Mouse (Mus musculus): Measurements from ENCODE around the gene Tmem132c. TPM values are rescaled to one million over a fixed set of nuclear protein-coding genes. Genes with fewer than 3 reads are reported as not detected.

Tmem132c gene
- polyA plus RNA-seq, 1 experiment: not detected

DNA sequence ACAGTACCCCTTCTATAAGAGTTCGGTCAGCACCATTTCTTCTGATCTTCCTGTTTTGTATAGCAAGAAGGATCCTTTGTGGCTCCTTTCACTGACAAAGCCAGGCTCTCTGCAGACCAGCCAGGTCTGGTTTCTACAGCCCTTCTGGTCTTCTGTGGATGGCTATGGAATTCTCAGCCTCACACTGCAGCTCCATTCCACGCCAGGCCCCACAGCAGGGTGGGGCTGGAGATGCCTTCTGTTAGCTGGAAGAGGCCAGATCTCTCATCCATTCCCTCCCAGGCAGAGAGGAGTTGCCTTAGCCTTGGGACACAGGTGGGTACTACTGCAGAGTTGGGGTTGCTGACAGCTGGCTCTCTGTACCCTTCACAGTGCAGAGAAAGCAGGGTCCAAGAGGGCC is 72.0 kb downstream of the Tmem132c start:
- 96% methylated on average over 2 of the region's 2 CpGs for WGBS
- Histone ChIP-seq H3K27ac (ENCODE audit: insufficient read depth, low read depth, low read length) (no peak overlapping the region), H3K4me3 (ENCODE audit: insufficient read depth, low read depth, low read length) (no peak overlapping the region), H3K4me1 (ENCODE audit: control insufficient read depth, insufficient read depth, low read length) (no peaks in the 10 kb centered on the region)
- TF ChIP-seq CTCF (IDR thresholded peaks at IDR 0.05; ENCODE audit: insufficient read depth, low read depth, low read length): no peak
- TF ChIP-seq POLR2A (IDR thresholded peaks at IDR 0.05; ENCODE audit: insufficient read depth, low read depth, low read length): no peak

DNA sequence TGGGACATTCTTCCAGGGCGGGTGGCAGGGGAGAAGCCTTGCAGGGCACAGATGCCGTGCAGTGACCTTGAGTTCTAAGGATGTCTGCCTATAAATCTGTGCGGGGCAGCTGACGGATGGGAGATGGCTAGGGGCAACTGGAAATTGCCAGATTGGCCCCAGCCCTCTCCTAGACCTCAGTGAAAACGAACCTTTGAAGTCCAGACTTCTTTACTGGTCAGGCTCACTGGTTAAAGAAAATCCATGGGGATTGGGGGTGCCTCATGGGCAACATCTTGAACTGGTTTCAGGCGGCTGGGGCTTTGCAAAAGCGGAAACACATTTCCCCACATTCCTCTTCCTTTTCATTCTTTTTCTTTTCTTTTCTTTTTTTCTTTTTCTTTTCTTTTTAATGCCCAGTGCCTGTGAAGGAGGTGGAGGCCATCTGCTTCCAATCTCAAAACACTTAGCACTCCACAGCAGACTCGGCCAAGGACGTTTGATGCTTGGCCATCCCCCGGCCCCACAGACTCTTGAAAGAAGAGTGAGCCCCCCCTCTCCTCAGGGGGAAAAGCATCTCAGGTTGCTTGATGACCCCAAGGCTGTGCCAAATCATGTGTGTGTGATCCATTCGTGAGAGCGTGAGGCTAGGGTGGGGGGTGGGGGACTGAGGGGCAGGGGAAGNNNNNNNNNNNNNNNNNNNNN is 77.6 kb downstream of the Tmem132c start:
- TF ChIP-seq POLR2A (IDR thresholded peaks at IDR 0.05; ENCODE audit: insufficient read depth, low read depth, low read length) (no peak), CTCF (IDR thresholded peaks at IDR 0.05; ENCODE audit: insufficient read depth, low read depth, low read length) (no peak)
- 72% methylated on average over 12 of the region's 12 CpGs for WGBS
- Histone ChIP-seq H3K4me1 (ENCODE audit: control insufficient read depth, insufficient read depth, low read length) (peaks cover 5% of the 10 kb centered on the region), H3K27ac (ENCODE audit: insufficient read depth, low read depth, low read length) (no peak overlapping the region), H3K4me3 (ENCODE audit: insufficient read depth, low read depth, low read length) (no peak overlapping the region)

DNA sequence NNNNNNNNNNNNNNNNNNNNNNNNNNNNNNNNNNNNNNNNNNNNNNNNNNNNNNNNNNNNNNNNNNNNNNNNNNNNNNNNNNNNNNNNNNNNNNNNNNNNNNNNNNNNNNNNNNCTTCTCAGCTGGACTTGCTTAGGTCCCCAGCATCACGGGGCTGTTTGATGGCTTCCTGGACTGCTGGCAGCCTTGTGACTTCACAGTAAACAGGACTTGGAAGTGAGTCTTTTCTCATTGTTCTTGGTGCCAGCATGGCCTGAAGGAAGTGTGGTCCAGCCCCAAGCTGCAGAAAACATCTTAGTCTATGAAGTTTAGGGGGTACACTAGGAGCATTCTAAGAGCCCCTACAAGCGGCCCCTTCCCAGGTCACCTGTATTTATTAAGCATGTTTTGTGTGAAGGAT is 83.0 kb downstream of the Tmem132c start:
- TF ChIP-seq POLR2A (IDR thresholded peaks at IDR 0.05; ENCODE audit: insufficient read depth, low read depth, low read length): no peak
- TF ChIP-seq CTCF (IDR thresholded peaks at IDR 0.05; ENCODE audit: insufficient read depth, low read depth, low read length): no peak
- Histone ChIP-seq H3K4me3 (ENCODE audit: insufficient read depth, low read depth, low read length) (no peak overlapping the region), H3K4me1 (ENCODE audit: control insufficient read depth, insufficient read depth, low read length) (peaks cover 9% of the 10 kb centered on the region), H3K27ac (ENCODE audit: insufficient read depth, low read depth, low read length) (no peak overlapping the region)
- WGBS: 63% methylated on average over 2 of the region's 2 CpGs

DNA sequence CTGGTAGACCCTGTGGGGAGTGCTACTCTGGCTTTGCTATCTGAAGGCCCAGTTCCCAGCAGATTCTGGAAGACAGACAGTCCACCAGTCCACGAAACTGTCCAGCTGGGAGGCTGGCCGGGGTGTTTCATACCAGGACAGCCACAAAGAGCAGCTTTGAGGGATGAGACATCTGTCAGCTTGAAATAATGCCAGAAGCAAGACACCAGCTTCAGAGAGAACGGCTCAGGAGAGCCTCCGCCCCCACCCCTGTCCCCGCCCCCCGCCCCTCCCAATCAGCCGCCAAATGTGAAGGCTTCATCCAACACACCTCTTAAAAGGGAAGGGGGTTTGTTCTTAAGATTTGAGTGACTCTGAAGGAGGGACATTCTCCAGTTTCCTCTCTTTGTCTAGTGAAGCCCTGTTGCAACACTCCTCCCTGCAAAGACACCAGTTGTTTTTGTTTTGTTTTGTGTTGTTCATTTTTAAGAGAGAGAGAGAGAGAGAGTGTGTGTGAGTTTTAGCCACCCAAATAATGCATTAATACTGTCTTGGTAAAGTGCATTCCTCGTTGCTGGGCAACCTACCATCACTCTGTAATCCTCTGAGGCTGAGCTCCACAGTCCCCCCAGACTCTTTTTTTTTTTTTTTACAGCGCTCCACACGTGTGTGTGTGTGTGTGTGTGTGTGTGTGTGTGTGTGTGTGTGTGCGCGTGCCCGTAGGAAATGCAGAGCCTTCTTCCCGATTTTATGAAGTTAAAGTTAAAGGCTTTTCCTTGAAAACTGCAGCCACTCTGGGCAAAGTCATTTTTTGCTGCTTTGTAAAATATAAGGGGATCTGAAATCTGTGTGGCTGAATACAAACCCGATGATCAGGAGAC is 94.7 kb downstream of the Tmem132c start:
- Histone ChIP-seq H3K4me1 (ENCODE audit: control insufficient read depth, insufficient read depth, low read length) (peaks cover 8% of the 10 kb centered on the region), H3K27ac (ENCODE audit: insufficient read depth, low read depth, low read length) (no peak overlapping the region), H3K4me3 (ENCODE audit: insufficient read depth, low read depth, low read length) (no peak overlapping the region)
- 6% methylated on average over 15 of the region's 15 CpGs for WGBS
- TF ChIP-seq CTCF (IDR thresholded peaks at IDR 0.05; ENCODE audit: insufficient read depth, low read depth, low read length) (no peak), POLR2A (IDR thresholded peaks at IDR 0.05; ENCODE audit: insufficient read depth, low read depth, low read length) (no peak)

DNA sequence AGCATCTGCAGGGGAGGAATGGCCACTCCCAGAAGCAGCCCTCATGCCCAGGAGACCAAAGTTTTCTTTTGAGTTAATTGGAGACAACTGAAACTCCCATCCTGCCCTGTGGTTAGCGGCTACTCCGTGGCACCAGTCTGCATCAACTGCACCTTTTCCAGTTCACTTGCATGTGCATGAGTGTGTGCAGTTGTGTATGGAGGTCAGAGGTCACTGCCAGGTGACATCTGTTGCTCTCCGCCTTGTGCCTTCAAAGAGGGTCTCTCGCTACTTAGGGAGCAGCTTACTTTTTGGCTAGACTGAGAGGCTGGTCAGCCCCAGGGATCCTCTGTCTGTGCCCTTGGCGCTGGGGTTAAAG is 95.3 kb downstream of the Tmem132c start:
- TF ChIP-seq POLR2A (IDR thresholded peaks at IDR 0.05; ENCODE audit: insufficient read depth, low read depth, low read length): no peak
- TF ChIP-seq CTCF (IDR thresholded peaks at IDR 0.05; ENCODE audit: insufficient read depth, low read depth, low read length): no peak

DNA sequence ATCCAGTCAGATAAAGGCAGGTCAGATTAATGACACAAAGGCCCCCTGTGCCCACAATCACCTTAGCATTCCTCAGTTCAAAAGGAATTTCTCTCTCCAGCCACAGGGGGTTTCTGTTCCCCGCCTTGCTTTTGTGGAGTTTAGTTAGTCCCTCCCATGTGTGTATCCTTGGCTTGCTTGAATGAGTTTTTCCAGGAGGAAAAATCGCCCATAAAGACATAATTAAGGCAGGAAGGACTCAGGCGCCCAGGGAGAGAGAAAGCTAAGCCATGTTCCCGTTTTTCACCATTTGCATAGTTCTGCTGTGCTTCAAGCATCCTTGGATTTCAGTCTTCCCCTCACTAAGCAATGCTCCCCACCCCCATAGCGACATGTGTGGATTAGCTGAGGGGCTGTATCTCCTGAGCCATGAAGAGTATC is 97.4 kb downstream of the Tmem132c start:
- 52% methylated on average over 5 of the region's 5 CpGs for WGBS
- peaks cover 8% of the 10 kb centered on the region for H3K4me1 ChIP-seq (ENCODE audit: control insufficient read depth, insufficient read depth, low read length)
- H3K27ac ChIP-seq (ENCODE audit: insufficient read depth, low read depth, low read length): no peak overlapping the region
- H3K4me3 ChIP-seq (ENCODE audit: insufficient read depth, low read depth, low read length): no peak overlapping the region
- TF ChIP-seq CTCF (IDR thresholded peaks at IDR 0.05; ENCODE audit: insufficient read depth, low read depth, low read length) (no peak), POLR2A (IDR thresholded peaks at IDR 0.05; ENCODE audit: insufficient read depth, low read depth, low read length) (no peak)

More for the DNA sequence above, 95.3 kb downstream of the Tmem132c start:
- Histone ChIP-seq H3K4me3 (ENCODE audit: insufficient read depth, low read depth, low read length) (no peak overlapping the region), H3K4me1 (ENCODE audit: control insufficient read depth, insufficient read depth, low read length) (peaks cover 8% of the 10 kb centered on the region), H3K27ac (ENCODE audit: insufficient read depth, low read depth, low read length) (no peak overlapping the region)
- 36% methylated on average over 5 of the region's 5 CpGs for WGBS

DNA sequence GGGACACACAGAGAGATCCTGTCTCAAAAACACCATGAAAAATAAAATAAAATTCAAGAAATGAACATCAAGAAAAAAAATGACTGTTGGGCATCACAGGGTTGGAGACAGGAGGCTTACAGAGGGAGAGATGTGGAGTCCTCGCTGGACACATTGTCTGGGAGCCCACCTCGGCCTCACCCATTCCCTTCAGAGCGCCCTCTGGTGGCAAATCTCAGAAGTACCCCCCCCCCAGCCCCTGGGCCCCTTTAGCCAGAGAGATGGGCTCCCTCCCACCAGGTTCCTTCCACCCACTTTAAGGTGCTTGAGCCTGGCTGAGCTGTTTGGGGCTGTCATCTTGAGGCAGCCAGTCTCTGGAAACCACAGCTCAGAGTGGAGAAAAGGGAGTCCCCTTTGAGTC is 99.5 kb downstream of the Tmem132c start:
- Histone ChIP-seq H3K4me3 (ENCODE audit: insufficient read depth, low read depth, low read length) (no peak overlapping the region), H3K27ac (ENCODE audit: insufficient read depth, low read depth, low read length) (no peak overlapping the region), H3K4me1 (ENCODE audit: control insufficient read depth, insufficient read depth, low read length) (peaks cover 6% of the 10 kb centered on the region)
- 43% methylated on average over 3 of the region's 3 CpGs for WGBS
- no peak for TF ChIP-seq POLR2A (IDR thresholded peaks at IDR 0.05; ENCODE audit: insufficient read depth, low read depth, low read length)
- no peak for TF ChIP-seq CTCF (IDR thresholded peaks at IDR 0.05; ENCODE audit: insufficient read depth, low read depth, low read length)

DNA sequence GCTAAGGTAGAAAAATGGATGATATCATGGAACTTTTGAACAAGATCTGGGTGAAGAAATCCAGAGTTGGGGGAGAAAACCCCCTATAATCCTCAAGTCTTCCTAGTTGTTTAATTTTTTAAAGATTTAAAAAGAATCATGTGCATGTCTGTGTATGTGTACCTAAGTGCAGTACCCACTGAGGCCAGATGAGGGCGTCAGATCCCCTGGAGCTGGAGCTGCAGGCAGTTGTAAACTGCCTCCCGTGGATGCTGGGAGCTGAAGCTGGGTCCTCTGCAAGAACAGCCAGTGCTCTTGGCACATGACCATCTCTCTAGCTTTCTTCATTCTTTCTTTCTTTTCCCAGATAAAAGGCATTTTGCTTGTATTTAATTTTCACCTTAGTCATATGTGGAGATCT is 103.1 kb downstream of the Tmem132c start:
- 54% methylated on average over 2 of the region's 2 CpGs for WGBS
- no peak overlapping the region for H3K4me3 ChIP-seq (ENCODE audit: insufficient read depth, low read depth, low read length)
- H3K27ac ChIP-seq (ENCODE audit: insufficient read depth, low read depth, low read length): no peak overlapping the region
- no peaks in the 10 kb centered on the region for H3K4me1 ChIP-seq (ENCODE audit: control insufficient read depth, insufficient read depth, low read length)
- TF ChIP-seq POLR2A (IDR thresholded peaks at IDR 0.05; ENCODE audit: insufficient read depth, low read depth, low read length): no peak
- TF ChIP-seq CTCF (IDR thresholded peaks at IDR 0.05; ENCODE audit: insufficient read depth, low read depth, low read length): no peak

DNA sequence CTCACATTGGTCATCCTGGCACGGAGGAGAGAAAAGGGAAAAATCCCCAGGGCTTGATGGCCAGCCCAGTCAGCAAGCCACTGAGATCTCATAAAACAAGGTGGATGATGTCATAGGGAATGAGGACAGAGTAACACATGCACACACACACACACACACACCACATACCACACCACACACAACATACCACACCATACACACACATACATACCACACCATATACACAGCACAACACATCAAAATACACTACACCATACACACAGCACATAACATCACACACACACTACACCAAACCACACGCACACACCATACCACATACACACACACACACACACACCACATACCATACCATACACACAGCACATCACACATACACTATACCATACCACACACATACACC is 104.8 kb downstream of the Tmem132c start:
- H3K4me1 ChIP-seq (ENCODE audit: control insufficient read depth, insufficient read depth, low read length): no peaks in the 10 kb centered on the region
- no peak overlapping the region for H3K4me3 ChIP-seq (ENCODE audit: insufficient read depth, low read depth, low read length)
- 93% methylated on average over 2 of the region's 2 CpGs for WGBS
- TF ChIP-seq CTCF (IDR thresholded peaks at IDR 0.05; ENCODE audit: insufficient read depth, low read depth, low read length): no peak
- no peak overlapping the region for H3K27ac ChIP-seq (ENCODE audit: insufficient read depth, low read depth, low read length)

All from olfactory bulb, adult 2 months (tissue).